Mouse (Mus musculus) layer of hippocampus, postnatal 25 days (tissue): ENCODE data around the gene Lcmt1. TPM values are rescaled to one million over a fixed set of nuclear protein-coding genes. Genes with fewer than 3 reads are reported as not detected.

Source experiments
- DNase-seq, 2 experiments: peaks; one replicate each; pipeline ENCODE4 v3.0.0; 2022; ENCODE audit warnings: mixed read lengths in 2 of 2, low spot score in 1 of 2; ENCODE audit errors: extremely low spot score in 1 of 2
- total RNA-seq, 2 experiments: library from RNA; stranded (reverse); gene quantifications; 2 replicates each; pipeline ENCODE4 v1.2.3; 2021

The Lcmt1 gene
- total RNA-seq, 2 experiments from 2014 or later, result 86.5 to 92.1 TPM

- DNase-seq, result no peak
Observed at GRCm38 (mm10) chr7:123397931-123398330, 28.3 kb downstream of the Lcmt1 start.

- peak in 1 of 2 experiments; percentile 48 for DNase-seq
Observed at GRCm38 (mm10) chr7:123398828-123399227, 29.2 kb downstream of the Lcmt1 start.

GRCm38 (mm10) chr7:123399286-123399685 lies 29.7 kb downstream of the Lcmt1 start:
- DNase-seq, result no peak

DNA sequence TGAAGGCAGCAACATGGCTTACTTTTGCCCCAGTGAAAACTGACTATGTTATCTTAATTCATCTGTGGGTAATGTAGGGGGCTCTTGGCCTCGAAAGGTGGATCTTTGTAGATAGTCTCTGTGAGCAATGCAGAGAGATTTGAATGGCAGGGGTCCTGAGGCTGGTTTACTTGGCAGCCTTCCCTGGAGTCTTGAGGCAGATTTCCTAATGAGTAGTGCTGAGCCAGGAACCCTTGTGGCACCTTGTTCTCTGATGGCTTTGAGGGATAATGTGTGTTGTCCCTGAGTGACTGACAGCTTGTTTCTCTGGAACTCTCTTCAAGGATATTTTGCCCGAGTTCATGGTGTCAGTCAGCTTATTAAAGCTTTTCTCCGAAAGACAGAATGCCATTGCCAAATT lies 31.5 kb downstream of the Lcmt1 start:
- DNase-seq, result no peak

- DNase-seq, result no peak
Observed at GRCm38 (mm10) chr7:123404198-123404597, 34.6 kb downstream of the Lcmt1 start.

DNA sequence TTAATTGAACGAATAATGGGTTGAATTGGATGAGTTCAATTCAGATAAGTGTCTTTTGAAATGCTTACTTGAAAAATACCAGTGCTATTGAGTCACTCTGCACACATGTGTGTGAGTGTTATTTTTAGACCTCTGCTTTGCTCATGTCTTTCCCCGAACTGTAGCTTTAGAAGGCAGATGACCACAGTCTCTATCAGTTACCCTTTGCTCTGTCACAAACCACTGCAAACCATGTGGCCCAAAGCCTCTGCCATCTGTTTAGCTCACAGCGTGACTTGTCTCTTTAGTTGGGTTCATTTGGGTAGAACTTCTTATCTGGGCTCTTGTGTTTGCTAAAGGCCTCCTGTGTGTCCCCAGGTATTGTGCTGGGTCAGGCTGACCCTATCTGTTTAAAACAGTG lies 36.0 kb downstream of the Lcmt1 start:
- DNase-seq, result no peak

- DNase-seq, result no peak
Observed at GRCm38 (mm10) chr7:123406988-123407387, 37.4 kb downstream of the Lcmt1 start.

- DNase-seq, result no peak
Observed at GRCm38 (mm10) chr7:123410502-123410901, 40.9 kb downstream of the Lcmt1 start.

- DNase-seq, result no peak
Observed at GRCm38 (mm10) chr7:123411109-123411508, 41.5 kb downstream of the Lcmt1 start.

DNA sequence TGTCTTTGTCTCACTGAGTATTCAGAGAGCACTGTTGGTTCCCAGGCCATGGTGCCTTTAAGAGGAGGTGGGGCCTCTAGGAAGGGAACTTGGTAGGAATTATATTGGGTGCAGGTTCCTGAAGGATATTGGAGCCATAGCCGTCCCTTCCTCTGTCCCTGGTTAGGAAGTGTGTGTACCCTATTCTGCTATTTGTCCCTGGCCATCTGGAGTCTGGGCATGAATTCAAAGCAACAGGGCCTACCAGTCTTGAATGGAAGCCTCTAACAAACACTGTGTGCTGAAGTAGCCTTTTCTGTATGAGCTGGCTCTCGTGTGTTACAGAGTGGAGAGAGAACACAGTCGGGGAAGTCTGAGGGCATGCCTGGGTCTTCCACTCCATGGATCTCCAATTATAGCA lies 42.6 kb downstream of the Lcmt1 start:
- DNase-seq, result no peak

GRCm38 (mm10) chr7:123416803-123417202 lies 47.2 kb downstream of the Lcmt1 start:
- no peak for DNase-seq

DNA sequence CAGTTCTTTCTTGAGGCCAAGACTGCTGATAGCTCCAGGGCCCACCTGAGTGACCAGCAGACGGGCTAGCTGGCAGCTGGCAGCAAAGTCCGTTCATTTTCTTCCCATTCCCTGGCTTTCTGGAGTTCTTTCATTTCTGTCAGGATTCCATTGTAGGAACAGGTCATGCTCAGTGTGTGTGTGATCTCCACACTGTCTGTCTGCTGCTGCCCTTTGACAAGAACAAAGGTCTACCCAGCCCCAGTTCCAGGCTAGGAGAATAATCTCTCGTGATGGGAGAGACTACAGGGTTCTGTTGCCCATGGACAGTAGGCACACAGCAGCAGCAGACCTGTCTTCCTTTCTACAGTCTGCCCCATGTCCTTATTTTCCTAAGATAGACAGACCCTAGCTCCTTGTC lies 48.1 kb downstream of the Lcmt1 start:
- no peak for DNase-seq

DNA sequence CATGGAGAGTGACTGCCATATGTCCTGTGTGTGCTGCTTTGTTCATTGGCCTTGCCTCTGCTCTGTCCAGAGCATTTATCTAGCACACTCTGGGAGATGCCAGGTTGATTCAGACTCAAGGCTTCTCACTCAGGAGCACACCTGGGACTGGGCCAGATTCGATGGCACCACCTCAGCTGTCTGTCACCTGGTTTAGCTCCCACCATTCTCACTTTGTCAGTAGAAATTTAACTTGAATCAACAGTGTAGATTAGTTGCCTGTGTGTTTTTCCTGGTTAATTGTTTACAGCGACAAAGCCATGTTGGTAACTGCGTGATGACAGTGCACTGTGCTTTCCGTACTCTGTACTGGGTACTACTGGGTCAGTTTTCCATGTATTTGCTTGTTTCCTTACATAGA lies 50.4 kb downstream of the Lcmt1 start:
- DNase-seq, result no peak

- DNase-seq, result no peak
Observed at GRCm38 (mm10) chr7:123421958-123422357, 52.4 kb downstream of the Lcmt1 start.

GRCm38 (mm10) chr7:123424281-123424680 lies 54.7 kb downstream of the Lcmt1 start:
- no peak for DNase-seq

- DNase-seq, result no peak
Observed at GRCm38 (mm10) chr7:123425134-123425757, 55.7 kb downstream of the Lcmt1 start.

GRCm38 (mm10) chr7:123429624-123430410 lies 60.2 kb downstream of the Lcmt1 start:
- DNase-seq, result no peak

DNA sequence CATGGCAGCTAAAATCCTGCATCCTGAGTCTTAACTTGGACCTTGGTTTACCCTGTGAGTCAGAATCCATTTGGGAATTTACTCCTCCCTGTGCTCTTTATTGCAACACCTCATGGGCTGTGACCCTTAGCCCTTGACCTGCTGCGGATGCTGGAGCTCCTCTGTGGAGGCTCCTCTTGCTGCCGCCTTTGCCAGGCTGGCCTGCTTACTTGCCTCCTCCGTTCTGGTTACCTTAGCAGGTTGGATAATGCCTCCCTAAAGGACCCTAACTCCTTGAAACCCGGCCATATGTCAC lies 60.8 kb downstream of the Lcmt1 start:
- no peak for DNase-seq

GRCm38 (mm10) chr7:123431206-123431605 lies 61.6 kb downstream of the Lcmt1 start:
- DNase-seq, result no peak

GRCm38 (mm10) chr7:123442079-123442478 lies 72.5 kb downstream of the Lcmt1 start:
- DNase-seq, result no peak

GRCm38 (mm10) chr7:123448794-123449193 lies 79.2 kb downstream of the Lcmt1 start:
- DNase-seq, result no peak

DNA sequence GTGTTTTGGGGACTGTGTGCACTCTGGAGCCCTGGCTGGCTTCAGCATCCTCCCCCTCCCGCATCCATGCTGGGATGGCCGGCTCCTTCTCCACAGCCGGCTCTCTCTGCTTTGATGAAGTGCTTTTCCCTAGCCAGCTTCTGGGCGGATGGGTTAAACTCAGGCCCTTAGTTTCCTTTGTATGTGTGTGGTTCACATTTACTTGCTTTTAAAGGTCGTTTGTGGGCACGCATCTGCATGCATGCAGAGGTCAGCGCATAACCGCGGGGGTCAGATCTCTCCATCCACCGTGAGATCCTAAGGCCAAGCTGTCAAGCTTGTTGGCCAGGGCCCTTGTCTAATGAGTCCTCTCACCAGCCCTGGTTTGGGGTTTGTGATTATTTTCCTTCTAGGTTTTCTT lies 80.1 kb downstream of the Lcmt1 start:
- no peak for DNase-seq
